Mouse (Mus musculus): Measurements from ENCODE around the gene Rbm6. TPM values are rescaled to one million over a fixed set of nuclear protein-coding genes. Genes with fewer than 3 reads are reported as not detected.

Rbm6 gene
- 31.5 and 34.2 TPM in 2 replicates for polyA plus RNA-seq (2015; fragmentation: Nextera tagmentation; extraction: Ambion mirVana)

GRCm38 (mm10) chr9:107873137-107873536, at the start of gene Rbm6:
Gene Rbm6 (minus strand): TSS chr9:107873237.

GRCm38 (mm10) chr9:107906252-107906966, 33.4 kb upstream of the Rbm6 start, which contains the start of gene Mst1r:
Gene Mst1r (plus strand): TSS chr9:107906873.

GRCm38 (mm10) chr9:107887804-107888266, 14.8 kb upstream of the Rbm6 start, which contains the start of gene Mon1a:
Gene Mon1a (plus strand): TSS chr9:107888151.

GRCm38 (mm10) chr9:107770374-107771290, 102.4 kb downstream of the Rbm6 start, which contains the start of gene Rbm5:
Gene Rbm5 (minus strand): TSS chr9:107770996.

Other genes with a start within 250 kb of the Rbm6 start
- gene Gnai2, start 237.9 kb downstream of the Rbm6 start, polyA plus RNA-seq (2015; fragmentation: Nextera tagmentation; extraction: Ambion mirVana): 285 and 303 TPM in 2 replicates
- 0.16 and 0.34 TPM in 2 replicates for gene Slc38a3, start 203.7 kb downstream of the Rbm6 start, polyA plus RNA-seq (2015; fragmentation: Nextera tagmentation; extraction: Ambion mirVana)
- gene Gnat1, start 193.5 kb downstream of the Rbm6 start, polyA plus RNA-seq (2015; fragmentation: Nextera tagmentation; extraction: Ambion mirVana): 0.45 and 0.63 TPM in 2 replicates
- 10.7 and 12.1 TPM in 2 replicates for gene Sema3f, start 162.8 kb downstream of the Rbm6 start, polyA plus RNA-seq (2015; fragmentation: Nextera tagmentation; extraction: Ambion mirVana)
- 81.2 and 82.1 TPM in 2 replicates for gene Rbm5, start 102.2 kb downstream of the Rbm6 start, polyA plus RNA-seq (2015; fragmentation: Nextera tagmentation; extraction: Ambion mirVana)
- gene Mon1a, start 14.9 kb upstream of the Rbm6 start, polyA plus RNA-seq (2015; fragmentation: Nextera tagmentation; extraction: Ambion mirVana): 10.4 and 11.5 TPM in 2 replicates
- gene Mst1r, start 33.6 kb upstream of the Rbm6 start, polyA plus RNA-seq (2015; fragmentation: Nextera tagmentation; extraction: Ambion mirVana): 7.8 and 9.4 TPM in 2 replicates
- not detected in 2 replicates for gene Actl11, start 55.2 kb upstream of the Rbm6 start, polyA plus RNA-seq (2015; fragmentation: Nextera tagmentation; extraction: Ambion mirVana)
- 0.16 and 0.28 TPM in 2 replicates for gene Camkv, start 62.4 kb upstream of the Rbm6 start, polyA plus RNA-seq (2015; fragmentation: Nextera tagmentation; extraction: Ambion mirVana)
- 3.9 and 4.5 TPM in 2 replicates for gene Traip, start 76.9 kb upstream of the Rbm6 start, polyA plus RNA-seq (2015; fragmentation: Nextera tagmentation; extraction: Ambion mirVana)
- 14.7 and 18.3 TPM in 2 replicates for gene Uba7, start 102.3 kb upstream of the Rbm6 start, polyA plus RNA-seq (2015; fragmentation: Nextera tagmentation; extraction: Ambion mirVana)
- gene Gm20661, start 109.8 kb upstream of the Rbm6 start, polyA plus RNA-seq (2015; fragmentation: Nextera tagmentation; extraction: Ambion mirVana): 0.31 and 0.41 TPM in 2 replicates
- 19.3 and 23.9 TPM in 2 replicates for gene Inka1, start 112.6 kb upstream of the Rbm6 start, polyA plus RNA-seq (2015; fragmentation: Nextera tagmentation; extraction: Ambion mirVana)
- gene Cdhr4, start 119.3 kb upstream of the Rbm6 start, polyA plus RNA-seq (2015; fragmentation: Nextera tagmentation; extraction: Ambion mirVana): 0.45 and 0.70 TPM in 2 replicates
- 0.19 TPM in 1 of 2 replicates, not detected in the other for gene Gm20662, start 123.1 kb upstream of the Rbm6 start, polyA plus RNA-seq (2015; fragmentation: Nextera tagmentation; extraction: Ambion mirVana)
- 23.9 and 26.5 TPM in 2 replicates for gene Ip6k1, start 129.3 kb upstream of the Rbm6 start, polyA plus RNA-seq (2015; fragmentation: Nextera tagmentation; extraction: Ambion mirVana)
- 38.2 and 45.6 TPM in 2 replicates for gene Gmppb, start 176.0 kb upstream of the Rbm6 start, polyA plus RNA-seq (2015; fragmentation: Nextera tagmentation; extraction: Ambion mirVana)
- 2.6 TPM in 2 replicates for gene Amigo3, start 179.9 kb upstream of the Rbm6 start, polyA plus RNA-seq (2015; fragmentation: Nextera tagmentation; extraction: Ambion mirVana)
- gene Mst1, start 207.2 kb upstream of the Rbm6 start, polyA plus RNA-seq (2015; fragmentation: Nextera tagmentation; extraction: Ambion mirVana): 0.93 and 1.1 TPM in 2 replicates
- gene Rnf123, start 210.1 kb upstream of the Rbm6 start, polyA plus RNA-seq (2015; fragmentation: Nextera tagmentation; extraction: Ambion mirVana): 19.7 and 24.9 TPM in 2 replicates
- gene Apeh, start 221.4 kb upstream of the Rbm6 start, polyA plus RNA-seq (2015; fragmentation: Nextera tagmentation; extraction: Ambion mirVana): 36.0 and 39.2 TPM in 2 replicates